Mouse (Mus musculus) adrenal gland, adult (tissue): ENCODE measurements at regions not wholly inside any gene's neighbourhood (a gene's known extent, or its start where the extent isn't known, plus 50 kb on each side); places are given as distances from the start of the nearest gene placed in this dataset.

Experiments
- DNase-seq, 2 experiments: peaks; one replicate each; pipeline ENCODE4 v3.0.0; 2022 to 2023; ENCODE audit warnings: low spot score in 1 of 2; ENCODE audit not compliant: inconsistent age in 2 of 2

DNA sequence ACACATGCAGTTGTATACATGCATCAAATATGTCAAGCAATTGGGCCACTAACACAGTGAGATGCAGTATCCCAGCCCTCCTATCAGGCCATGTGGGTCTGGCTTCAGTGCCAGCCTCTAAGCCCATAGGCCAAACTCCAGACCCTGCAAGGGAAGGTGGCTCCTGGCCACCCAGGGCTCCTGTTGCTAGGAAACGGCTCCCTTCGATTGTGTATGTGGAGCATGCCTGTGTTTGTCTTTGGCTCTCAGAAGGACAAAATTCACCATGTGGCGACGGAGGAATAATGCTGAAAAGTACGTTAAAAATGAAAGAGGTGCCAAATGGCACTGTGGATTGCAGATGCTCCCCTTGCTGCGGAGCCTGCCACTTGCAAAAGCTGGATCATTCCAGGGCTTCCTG, 249.4 kb upstream of the Mki67 start:
- DNase-seq: no peak

DNA sequence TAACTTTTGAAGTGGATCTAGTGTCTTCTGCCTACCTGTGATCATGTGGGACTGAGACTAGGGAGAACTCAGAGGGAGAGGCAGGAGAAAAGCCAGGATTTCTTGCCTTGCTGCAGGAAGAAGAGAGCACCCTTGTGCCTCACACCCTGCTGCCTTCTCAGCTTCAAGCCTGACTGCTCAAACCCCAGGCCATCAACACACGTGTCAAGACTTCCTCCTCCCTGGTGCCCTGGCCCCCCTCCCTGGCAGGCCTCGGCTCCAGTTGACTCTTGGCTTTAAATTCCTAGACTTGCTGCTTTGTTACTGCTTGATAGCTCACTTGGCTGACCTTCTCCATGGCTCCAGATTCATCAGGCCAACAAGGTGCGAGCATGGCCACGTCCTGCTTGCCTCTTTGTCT, 250.1 kb upstream of the Mki67 start:
- no peak for DNase-seq

DNA sequence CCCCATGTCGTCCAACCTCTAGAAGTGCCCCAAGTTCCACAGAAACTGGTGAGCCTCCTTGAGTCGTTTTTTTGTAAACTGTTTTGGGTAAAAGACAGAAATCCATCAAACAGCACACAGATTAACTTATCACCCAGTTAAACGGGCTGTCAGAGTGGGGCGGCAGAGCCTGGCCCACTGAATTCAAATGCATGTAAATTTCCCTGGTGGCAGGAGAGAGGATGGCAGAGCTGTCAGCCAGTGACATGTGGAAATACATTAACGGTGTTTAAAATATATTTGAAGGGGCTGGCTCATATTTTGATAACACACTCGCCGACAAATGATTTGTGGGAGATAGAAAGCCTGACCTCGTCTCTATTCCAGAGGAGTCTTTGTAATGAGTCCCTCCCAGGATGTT, 252.5 kb upstream of the Mki67 start:
- DNase-seq: no peak

DNA sequence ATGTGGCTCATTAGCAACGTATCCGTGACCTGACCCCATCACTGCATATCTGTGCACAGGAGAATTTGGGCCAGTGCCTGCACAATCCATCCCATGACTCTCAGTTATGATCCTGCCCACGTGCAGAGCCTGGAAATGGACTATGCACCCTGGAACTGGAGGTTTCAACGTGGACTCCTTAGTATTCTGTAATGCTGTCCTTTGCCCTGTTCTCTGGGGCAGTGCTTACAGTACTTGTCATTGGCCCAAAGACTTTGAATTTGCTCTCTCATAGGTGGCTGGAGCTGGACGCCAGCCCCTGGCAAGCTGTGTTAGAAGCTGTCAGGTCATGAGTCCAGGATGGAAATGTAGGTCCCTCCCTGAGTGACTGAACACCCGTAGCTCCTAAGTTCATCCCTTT, 269.9 kb upstream of the Mki67 start:
- DNase-seq: no peak

DNA sequence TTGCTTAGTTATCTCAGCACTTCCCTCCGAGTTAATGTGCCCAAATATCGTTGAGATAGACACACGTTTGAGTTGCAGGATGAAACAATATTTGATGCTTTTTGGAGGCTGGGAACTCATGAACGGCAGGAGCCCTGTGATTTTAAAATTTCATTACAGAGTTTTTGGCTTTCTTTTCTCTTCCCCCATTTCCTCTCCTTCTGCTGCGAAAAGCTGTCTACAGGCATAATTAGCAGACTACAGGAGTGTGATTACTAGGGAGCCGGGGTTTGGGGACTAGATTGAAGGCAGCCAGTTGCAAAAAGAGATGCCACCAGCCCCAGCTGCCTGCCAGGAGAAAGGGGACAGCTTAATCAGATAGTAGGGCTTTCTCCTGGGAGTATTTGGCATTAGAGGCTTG, 274.2 kb upstream of the Mki67 start:
- no peak for DNase-seq

DNA sequence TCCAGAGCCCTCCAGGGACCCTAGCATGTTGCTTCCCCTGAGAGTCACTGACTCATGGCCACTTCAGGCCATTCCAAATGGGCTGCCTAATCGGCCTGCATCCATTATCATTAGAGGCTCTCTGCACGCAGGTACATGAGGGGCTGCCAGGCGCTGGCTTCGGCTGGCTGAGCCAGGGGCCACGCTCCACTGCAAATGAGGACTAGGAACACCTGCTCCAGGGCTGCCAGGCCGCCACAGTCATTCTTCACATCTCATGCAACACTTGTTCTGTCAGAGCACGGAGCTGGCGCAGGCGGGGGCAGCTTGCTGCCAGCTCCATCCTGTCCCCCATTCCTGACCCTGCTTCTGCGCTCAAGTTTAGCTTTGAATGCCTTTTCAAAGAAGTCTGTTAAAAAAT, 280.7 kb upstream of the Mki67 start:
- no peak for DNase-seq

DNA sequence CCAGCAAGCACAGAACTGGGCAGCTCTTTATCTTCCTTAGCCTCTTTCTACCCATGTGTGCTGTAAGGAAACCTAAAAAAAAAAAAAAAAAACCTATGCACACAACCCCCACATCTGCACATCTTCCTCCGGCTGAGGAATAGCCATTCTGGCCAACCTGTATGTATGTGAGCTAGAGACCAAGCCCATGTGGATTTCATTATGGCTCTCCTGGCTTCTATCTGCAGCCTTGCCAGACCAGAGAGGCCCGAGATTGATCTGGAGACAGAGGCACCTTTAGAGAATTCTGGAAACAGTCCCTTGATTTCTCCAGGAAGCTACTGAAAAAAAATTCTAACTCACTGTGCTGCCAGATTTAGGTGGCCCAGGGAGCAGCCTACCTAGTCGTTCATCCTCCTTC, 281.5 kb upstream of the Mki67 start:
- no peak for DNase-seq

DNA sequence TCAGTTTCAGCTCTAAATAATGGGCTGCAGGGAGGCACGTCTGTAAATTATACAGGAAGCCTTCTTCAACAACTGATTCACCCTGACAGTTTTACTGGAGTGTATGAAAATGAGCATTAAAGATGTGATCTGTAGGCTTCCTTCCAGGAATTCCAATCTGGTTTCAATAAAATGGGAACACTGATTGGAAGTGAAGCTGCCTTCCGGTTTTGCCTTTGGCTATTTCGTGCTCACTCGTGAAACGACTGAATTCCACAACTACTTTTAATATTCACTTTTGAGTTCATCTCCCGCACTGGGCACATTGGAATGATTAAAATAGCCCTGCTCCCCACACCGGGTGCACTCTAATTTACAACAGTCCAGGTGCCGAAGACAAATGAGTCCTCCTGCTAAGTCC, 286.2 kb upstream of the Mki67 start:
- no peak for DNase-seq

DNA sequence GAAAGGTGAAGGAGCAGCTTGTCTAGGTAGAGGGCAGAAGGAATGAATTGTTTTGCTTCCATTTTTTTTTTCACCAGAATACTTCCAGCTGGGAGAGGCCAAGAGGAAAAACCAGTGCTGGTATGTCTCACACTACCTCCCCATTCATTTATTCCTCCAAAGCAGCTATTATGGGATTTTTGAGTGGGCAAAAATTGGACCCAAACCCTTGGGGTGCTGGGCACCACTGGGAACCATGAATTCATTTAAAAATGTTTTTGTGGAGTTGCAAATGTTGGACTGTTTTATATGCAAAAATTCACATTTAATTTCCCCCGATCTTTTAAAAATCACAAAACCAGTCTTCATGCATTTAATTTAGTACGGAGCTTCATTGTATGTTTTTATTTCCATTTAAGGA, 287.1 kb upstream of the Mki67 start:
- no peak for DNase-seq

DNA sequence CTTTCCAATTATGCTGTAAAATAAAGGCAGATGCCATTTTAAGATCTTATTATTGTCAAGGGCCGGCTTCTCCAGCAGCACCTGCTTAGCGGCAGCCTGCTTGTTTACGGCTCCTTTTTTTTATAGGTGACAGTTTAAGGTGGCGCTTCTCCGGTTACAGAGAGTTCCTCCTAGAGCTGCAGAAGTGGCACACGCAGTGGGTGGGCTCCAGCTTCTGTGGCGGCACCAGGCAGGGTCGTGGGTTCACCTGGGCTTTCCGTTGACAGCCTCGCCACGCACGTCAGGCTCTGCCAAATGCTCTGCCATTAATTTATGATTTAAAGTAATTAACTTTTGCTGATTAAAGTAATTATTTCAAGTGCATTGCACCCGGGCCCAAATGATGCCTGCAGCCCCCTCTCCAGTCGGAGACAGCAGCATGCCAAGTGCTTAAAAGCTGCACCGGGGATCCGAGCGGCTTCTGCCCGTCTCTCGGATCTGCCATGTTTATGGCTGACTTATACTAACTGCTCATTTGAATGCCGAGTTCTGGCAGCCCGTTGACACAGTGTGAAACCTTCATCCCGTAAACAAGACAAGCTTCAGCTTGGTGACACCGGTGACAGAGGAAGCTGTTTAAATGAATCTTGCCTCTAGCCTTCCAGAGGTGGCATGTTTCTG, 291.8 kb upstream of the Mki67 start:
- DNase-seq: no peak

DNA sequence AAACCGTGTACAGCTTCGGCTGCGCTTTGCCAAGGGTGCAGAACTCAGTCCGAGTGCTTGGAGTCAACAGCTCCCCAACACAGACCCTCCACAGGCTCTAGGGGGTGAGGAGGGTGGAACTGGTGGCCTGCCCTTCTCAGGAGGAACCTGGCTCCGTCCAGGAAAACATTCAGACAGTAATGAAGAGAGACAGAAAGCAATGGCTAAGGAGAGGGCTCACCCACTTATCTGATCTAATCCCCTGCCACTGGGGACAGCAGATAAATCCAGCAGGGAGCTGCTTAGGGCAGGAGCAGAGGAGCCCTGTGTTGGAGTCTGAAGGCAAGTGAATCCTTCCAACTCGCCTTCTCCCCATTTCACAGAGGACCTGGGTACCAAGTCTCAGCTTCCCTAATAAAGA, 292.3 kb upstream of the Mki67 start:
- DNase-seq: no peak

DNA sequence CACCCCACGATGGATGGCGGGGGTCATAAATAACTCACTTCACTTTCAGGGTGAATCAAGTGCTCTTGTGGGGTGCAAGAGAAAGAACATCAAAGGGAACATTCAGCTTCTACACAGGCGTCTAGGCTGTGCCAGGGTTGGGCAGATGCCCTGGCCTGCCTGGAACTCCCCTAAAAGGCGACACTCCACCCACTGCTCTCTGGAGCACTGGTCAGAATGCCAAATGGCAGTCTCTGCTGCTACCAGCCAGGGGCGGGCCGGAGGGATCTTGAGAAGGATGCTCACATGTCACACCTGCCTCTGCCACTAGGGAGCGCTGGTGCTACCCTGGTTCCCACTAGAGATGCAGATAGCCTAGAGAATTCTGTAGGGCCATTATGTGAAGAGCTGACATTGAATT, 293.9 kb upstream of the Mki67 start:
- DNase-seq: peak; percentile 32 to 88

DNA sequence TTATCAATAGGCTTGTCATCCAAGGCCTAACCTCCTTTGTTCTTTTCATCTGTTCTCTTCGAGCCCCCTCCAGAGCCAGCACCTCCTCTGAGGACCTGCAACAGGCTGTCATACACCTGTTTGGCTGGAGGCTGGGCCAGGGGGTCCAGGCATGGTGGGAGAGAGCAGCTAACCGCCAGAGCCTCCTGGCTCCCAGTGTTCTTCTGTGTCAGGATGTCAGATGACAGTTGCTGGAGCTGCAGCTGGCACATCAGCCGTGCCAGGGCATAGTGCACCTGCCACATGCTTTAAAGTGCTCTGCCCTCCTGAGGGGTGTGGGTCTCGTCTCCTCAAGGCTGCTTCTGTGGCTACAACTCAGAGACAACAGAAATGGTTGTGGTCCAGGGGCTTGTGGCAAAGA, 298.5 kb upstream of the Mki67 start:
- no peak for DNase-seq

DNA sequence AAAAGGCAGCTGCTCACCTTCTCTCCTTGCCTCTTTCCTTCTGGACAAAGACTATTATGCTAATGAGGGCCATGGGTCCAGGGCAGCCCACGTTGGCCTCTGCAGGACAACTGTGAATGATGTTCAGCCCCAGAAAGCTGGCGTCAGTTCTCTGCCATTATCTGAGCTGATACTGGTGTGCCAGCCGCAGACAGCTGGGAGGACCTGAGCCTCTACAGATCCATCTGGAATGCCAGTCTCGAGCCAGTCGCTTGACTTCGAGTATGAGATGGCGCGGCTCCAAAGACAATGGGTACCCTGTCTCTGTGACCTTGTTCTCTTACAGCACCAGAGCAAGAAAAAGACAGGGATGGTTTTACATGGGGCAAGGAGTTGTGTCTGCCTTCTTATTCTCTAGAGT, 300.8 kb upstream of the Mki67 start:
- DNase-seq: no peak

DNA sequence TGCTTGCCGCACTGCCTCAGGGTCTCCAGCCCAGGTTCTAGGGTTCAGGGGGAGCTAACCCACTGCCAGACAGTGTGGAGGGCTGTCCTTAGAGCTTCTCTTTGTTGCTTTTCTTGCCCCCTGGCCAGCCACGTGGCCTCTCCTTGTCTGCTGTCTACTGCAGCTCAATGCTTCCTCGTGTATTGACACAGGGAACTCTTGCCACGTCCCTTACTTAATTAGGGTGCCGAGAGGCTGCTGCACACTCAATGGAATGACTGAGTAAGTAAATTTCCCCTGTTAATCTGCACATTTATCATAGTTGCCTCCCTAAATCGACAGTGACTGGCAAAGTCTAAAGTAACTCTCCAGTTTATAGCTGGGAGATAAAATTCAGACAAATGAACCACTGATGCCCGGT, 304.4 kb upstream of the Mki67 start:
- DNase-seq: no peak

DNA sequence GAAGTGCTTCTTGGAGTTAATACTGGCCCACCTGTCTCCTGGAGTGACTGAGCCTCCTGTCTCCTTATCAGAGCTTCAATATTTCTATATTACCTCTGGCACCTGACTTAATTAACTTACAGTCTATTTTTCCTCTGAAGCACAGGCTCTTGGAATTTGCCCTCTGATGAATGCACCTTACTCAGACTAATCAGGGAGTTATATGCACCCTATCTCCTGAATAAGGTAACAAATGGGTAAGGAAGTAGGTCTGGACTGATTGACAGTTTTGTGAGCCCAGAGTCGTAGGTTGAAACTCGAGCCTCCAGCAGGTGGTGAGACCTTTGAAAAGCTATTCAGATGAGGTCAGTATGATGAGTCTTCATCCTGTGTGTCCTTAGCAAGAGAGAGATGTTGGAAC, 304.9 kb upstream of the Mki67 start:
- no peak for DNase-seq

DNA sequence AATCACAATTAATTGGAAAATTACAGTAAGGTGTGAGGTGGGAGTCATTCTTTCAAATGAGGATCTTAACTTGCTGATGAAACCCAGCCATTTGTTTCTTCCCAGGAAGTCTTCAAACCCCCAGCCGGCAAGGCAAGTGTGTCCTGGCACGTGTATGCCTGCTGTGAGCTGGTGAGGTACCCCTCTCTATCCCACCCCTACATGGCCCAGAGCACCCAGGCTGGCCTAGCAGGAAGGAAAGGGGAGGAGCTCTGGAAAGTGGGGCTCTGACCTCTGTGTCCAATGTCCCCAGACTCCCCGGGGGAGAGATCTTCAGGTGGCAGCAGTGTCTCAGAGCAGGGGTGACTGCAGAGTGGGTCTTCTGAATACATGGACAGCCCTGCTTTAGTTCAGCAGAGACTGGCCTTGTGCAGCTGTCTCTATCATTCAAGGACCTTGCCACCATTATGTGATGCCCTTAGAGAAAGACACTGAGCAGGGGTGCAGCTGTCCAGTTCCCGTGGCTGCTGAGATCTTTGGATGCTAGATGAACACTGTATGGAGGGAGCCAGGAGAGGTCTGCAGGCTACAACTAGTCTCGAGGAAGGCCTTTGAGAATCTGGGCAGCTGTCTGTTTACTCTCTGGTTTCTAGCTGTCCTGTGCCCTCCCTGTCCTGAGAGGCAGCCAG, 306.8 kb upstream of the Mki67 start:
- DNase-seq: no peak

DNA sequence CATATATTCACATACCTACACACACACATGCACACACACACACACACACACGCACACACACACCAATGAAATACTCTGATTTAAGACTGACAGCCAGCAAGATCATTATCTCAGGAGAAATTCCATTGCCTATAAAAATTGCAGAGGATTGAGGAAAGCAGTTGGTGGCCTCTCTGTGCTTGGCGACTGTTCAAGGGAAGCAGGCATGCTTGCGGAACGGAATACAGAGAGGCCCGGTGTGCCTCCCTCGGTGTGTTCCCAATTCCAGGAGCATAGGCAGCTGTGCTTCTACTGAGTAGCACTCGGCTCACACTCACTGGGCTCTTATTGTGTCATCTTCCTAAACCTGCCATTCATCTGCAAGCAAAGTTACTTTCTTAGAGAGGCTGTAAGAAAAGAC, 310.3 kb upstream of the Mki67 start:
- DNase-seq: no peak

DNA sequence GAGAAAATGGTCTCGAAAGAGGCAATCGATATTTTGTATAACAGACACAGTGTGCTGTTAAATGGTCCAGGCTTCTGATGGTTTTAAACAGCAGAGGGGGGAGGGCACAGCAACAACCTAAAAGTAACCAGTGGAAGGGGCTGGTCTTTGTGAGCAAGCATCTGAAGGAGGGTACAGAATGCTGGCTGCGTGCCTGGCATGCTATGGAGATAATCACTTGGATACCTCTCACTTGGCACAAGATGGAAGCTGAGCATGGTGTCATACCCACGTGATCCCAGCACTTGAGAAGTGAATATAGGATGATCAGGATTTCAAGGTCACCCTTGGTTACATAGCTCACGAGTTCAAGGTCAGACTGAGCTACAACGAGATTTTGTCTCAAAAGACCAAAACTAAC, 315.9 kb upstream of the Mki67 start:
- no peak for DNase-seq

DNA sequence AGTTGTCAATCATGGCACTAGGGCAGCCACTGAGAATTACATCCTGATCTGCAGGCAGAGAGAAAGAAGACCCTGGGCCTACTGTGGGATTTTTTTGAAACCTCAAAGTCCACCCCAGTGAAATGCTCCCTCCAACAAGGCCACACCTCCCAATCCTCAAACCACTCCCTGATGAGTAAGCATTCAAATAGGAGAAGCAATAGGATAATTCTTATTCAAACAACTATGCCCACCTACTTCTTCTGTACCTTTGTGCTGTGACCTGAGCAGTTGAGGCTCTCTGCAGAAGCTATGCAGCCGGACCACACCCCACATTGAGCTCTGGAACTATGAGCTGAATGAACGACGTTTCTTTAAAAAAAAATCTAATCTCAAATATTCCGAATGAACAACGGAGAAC, 317.4 kb upstream of the Mki67 start:
- no peak for DNase-seq

DNA sequence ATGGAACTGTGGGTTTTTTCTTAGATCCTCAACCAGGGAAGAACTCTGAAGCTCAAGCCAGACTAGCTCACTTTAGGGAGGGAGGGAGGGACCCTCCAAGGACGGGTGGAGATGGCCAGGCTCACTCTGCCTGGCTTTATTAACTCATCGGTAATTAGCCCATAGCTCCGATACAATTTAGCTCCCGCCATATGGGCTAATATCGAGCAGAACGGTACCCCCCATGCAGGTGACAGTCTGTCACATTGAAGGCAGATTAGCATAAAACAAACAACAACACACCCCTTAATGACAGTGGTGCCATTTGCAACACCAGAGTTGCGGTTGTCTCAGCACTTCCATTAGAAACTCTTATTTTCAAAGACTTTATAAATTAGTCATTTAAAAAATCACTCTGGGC, 319.6 kb upstream of the Mki67 start:
- no peak for DNase-seq

DNA sequence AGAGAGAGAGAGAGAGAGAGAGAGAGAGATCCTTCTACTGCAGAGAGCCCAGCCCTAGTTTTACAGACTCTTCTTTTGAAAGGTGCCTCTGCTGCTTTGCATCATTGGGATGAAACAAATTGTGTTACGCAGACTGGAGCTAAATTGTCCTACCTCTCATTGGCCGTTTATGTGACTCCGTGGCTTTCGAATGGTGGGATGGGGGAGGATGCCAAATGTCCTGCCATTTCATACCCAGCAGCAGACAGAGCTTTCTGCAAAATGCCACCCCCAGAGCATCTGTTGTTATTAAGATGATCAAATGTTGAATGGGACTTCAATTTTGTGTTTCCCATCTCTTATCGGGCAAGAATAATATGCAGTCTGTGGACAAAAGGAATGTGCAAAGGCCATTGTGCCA, 321.9 kb upstream of the Mki67 start:
- DNase-seq: no peak

DNA sequence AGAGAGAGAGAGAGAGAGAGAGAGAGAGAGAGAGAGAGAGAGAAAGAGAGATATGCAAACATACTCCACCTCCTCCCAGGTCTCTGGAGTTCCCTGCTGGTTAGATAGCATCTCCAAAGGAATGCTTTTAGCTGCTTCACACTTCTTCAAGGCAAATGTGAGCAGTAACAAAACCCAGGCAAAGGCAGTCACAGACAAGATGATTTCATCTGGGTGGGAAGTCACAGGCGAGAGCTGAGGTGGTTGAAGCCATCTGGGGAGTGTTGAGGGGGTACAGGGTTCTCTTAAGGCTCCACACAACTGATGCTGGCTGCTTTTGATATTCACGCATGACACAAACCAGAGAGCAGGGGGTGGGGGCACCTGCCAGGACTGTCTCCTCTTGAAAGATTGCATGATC, 322.7 kb upstream of the Mki67 start:
- DNase-seq: no peak
